Mouse (Mus musculus): Measurements from ENCODE around the gene Ugt2b35. TPM values are rescaled to one million over a fixed set of nuclear protein-coding genes. Genes with fewer than 3 reads are reported as not detected.
"Not testable (repeated sequence)": the region's sequence is repeated elsewhere in the genome, so short reads cannot be mapped to it uniquely, and the experiment has no call there.

Ugt2b35 gene
- total RNA-seq (2022) = not detected

DNA sequence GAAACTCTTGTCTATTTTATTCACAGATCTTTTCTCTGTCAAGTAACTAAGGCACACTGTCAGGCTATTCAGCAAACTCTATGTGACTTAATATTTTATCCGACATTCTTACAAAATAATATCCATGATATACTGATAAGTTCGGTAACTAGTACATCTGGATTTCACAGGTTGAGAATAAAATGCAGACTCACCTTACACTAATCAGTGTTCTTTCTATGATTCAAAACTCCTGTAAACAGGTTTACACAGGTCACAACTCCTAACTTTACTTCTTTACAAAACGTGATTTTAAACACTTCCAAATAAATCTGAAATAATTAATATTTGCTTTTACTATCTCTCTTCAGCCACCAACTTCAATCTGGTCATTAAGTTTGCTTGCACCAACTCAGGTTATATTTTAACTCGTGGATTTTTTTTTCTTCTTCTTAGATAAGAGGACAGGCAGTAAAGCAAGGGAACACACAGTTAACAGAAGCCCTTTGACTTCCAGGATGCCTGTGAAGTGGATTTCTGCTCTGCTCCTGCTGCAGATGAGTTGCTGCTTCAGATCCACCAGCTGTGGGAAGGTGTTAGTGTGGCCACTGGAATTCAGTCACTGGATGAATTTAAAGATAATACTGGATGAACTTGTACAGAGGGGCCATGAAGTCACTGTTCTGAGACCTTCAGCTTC lies at the start of gene Ugt2b35:
TSS of gene Ugt2b35 (plus strand) at position 466 of the 679 bp plus-strand sequence.
- no peak for DNase-seq (ENCODE audit: low spot score in 2 of 2)

DNA sequence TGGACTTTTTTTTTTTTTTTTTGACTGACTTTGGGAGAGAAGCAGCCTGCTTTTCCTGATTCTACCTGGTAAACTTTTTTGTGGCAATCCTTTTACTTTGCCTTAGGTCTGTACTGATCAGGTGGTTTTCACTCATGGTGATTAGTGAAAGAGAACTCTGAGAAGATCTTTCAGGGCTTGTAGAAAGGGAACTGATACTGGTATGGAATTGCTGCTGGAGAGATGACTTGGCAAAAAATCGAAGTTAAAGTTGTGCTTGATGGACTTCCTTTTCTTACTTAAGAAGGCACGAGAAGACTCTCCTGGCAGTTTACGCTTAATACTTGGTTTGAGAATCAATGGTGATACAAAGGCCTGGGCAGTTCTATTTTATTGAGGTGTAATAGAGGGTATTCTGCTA lies 40.2 kb upstream of the Ugt2b35 start:
- DNase-seq (ENCODE audit: low spot score in 2 of 2) = no peak

- no peak for DNase-seq (ENCODE audit: low spot score in 2 of 2)
Observed at GRCm38 (mm10) chr5:86961587-86962358, 38.9 kb upstream of the Ugt2b35 start.

DNA sequence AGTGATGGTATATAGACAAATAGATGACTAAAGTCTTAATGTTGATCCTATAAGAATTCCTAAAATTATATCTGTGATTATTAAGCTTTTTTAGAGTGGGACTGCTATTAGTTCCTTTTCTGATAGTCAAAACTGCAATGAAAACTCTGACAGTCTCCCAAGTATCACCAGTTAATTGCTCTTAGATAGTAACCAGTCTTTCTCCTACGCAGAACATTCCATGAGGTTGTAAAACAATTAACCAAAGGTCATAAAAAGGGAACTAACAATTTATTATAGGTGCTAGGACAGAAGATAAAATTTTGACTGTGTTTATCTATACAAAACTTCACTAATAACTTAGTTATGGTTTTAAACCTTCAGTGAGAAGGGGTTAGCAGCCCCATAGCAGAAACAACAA lies 37.8 kb upstream of the Ugt2b35 start:
- not testable (repeated sequence) for DNase-seq (ENCODE audit: low spot score in 2 of 2)

- DNase-seq (ENCODE audit: low spot score in 2 of 2) = not testable (repeated sequence)
Observed at GRCm38 (mm10) chr5:86967271-86967670, 33.4 kb upstream of the Ugt2b35 start.

DNA sequence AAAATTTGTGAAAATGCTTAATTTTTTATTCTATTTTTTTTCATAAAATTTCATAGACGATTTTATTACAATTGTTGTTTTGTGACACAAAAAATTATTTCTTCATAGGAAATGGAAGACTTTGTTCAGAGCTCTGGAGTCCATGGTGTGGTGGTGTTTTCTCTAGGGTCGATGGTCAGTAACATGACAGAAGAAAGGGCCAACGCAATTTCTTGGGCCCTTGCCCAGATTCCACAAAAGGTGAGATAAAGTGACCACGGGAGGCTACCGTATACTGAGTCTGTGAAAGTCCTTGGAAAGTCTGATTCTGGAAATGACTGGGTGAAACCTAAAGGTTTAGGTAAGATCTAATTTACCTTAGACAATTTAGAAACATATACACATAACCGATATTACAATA lies 4.1 kb downstream of the Ugt2b35 start:
- DNase-seq (ENCODE audit: low spot score in 2 of 2) = no peak

DNA sequence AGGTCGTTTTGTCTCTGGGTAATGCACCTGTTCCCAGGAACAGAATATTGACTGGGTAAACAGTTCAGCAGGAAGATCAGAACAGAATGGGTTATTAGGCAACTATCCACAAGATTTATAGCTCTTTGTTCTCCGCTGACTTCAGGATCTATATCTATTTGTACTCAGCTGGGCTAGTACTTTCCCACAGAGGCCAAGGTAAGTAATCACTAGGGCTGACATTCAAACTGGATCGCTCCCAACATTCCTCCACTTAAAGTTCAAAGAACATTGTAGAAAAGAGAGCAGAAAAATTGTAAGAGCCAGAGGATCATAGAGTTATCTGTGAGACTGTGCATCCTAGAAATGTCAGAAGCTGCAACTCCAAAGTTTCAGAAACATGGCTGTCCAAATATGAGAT lies 14.8 kb downstream of the Ugt2b35 start:
- DNase-seq (ENCODE audit: low spot score in 2 of 2) = no peak

DNA sequence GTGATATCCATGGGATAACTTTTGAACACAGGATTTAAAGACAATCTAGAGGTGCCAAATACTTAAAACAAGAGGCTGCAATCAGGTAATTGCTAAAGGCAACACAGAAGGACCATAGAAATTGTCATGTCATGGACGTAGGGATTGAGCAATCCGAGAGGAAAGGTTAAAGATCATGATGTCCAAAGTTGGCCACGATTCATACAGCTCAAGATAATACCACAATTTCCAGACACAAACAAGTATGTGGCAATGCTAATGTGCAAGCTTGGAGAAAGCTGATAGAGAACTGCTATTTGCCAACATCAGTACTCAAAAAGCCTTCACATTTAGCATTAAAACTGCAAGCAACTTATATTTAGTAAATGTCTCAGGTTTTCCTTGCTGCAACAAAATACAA lies 26.7 kb downstream of the Ugt2b35 start:
- no peak for DNase-seq (ENCODE audit: low spot score in 2 of 2)

DNA sequence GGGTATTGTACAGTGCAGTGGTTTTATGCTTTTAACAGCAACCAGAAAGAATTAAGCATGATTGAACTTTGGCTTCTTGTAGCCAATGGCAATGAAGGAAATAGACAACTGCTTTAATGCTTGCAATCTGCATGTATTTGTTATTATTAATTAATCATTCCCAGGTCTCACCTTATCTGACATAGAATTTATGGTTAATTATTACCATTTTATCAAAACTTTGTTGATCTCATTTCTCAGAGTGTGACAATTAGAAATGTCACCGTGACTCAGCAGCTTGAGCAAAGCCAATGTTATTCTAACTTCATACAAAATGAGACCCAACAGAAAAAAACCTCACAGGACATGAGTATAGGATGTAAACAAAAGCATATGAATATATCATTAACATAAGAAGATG lies 30.0 kb downstream of the Ugt2b35 start:
- DNase-seq (ENCODE audit: low spot score in 2 of 2) = no peak

Other genes starting within 250 kb of the Ugt2b35 start
- gene Ythdc1, start 196.6 kb upstream of the Ugt2b35 start, total RNA-seq (2022) = 10 to 100 TPM; 51.1 to 70.6 (median 64.1) TPM
- gene Ugt2b34, start 93.9 kb upstream of the Ugt2b35 start, total RNA-seq (2022) = not detected
- gene Ugt2b1, start 74.3 kb upstream of the Ugt2b35 start, total RNA-seq (2022) = not detected
- not detected for gene Ugt2b36, start 91.7 kb downstream of the Ugt2b35 start, total RNA-seq (2022)
- gene Ugt2b5, start 139.5 kb downstream of the Ugt2b35 start, total RNA-seq (2022) = not detected